Mouse (Mus musculus): Measurements from ENCODE around the gene Clta.

DNA sequence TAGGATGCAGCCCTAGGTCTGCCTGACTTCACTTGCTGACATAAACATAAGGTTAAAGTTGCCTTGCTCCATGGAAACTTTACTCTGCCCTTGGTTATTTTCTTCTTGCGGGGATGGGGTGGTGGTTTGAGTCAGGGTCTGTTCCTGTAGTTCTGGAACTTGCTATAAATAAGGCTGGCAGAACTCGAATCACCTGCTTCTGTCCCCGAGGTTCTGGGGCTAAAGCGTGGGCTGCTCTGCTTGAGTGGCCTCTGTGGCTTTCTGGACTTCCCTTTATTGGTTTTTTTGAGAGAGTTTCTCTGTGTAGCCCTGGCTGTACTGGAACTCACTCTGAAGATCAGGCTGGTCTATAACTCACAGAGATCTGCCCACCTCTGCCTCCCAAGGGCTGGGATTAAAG lies 11.8 kb downstream of the Clta start:
- TF ChIP-seq CTCF (IDR thresholded peaks at IDR 0.05; ENCODE audit: low read depth) (no peak), EP300 (IDR thresholded peaks at IDR 0.05; ENCODE audit: low read depth) (no peak)
